Mouse (Mus musculus): ENCODE results near the gene Olfr1176.

Olfr1176 gene

GRCm38 (mm10) chr2:88336421-88336820, at the start of gene Olfr1176:
Gene Olfr1176 (plus strand): TSS chr2:88336721.
- no peak for DNase-seq (ENCODE audit: low read depth, low spot score)

- no peak for DNase-seq (ENCODE audit: low read depth, low spot score)
Observed at GRCm38 (mm10) chr2:88315035-88315434, 21.5 kb upstream of the Olfr1176 start, which contains the start of gene Olfr1174-ps. Gene Olfr1174-ps (minus strand): TSS chr2:88315135.

- DNase-seq (ENCODE audit: low read depth, low spot score), result no peak
Observed at GRCm38 (mm10) chr2:88327115-88327514, 9.4 kb upstream of the Olfr1176 start, which contains the start of gene Olfr1175-ps. Gene Olfr1175-ps (minus strand): TSS chr2:88327215.

GRCm38 (mm10) chr2:88346392-88346791, 9.9 kb downstream of the Olfr1176 start, which contains the start of gene Olfr1177-ps:
Gene Olfr1177-ps (minus strand): TSS chr2:88346492.
- DNase-seq (ENCODE audit: low read depth, low spot score), result no peak

- DNase-seq (ENCODE audit: low read depth, low spot score), result no peak
Observed at GRCm38 (mm10) chr2:88356304-88356703, 19.8 kb downstream of the Olfr1176 start.

- DNase-seq (ENCODE audit: low read depth, low spot score), result no peak
Observed at GRCm38 (mm10) chr2:88386762-88387161, 50.2 kb downstream of the Olfr1176 start, which contains the start of gene Olfr1178. Gene Olfr1178 (plus strand): TSS chr2:88387062.

Measured in CD4-positive helper T cell, adult 2 months (primary cell).